Mouse (Mus musculus) heart, adult 2 months (tissue): ENCODE results near the gene Hist1h4n.
"Not testable (repeated sequence)": the region's sequence is repeated elsewhere in the genome, so short reads cannot be mapped to it uniquely, and the experiment has no call there.

Experiments
- CTCF ChIP-seq: fragments of 200-600 bp; IDR thresholded peaks from 2 replicates; pipeline ENCODE4 v1.8.1; 2022; ENCODE audit warnings: antibody characterized with exemption, mild to moderate bottlenecking, moderate library complexity
- POLR2A ChIP-seq: fragments of 200-500 bp; IDR thresholded peaks from 2 replicates; pipeline ENCODE4 v1.6.1; 2011; ENCODE audit warnings: mild to moderate bottlenecking, low read depth, low read length, control low read depth; ENCODE audit not compliant: insufficient read depth

DNA sequence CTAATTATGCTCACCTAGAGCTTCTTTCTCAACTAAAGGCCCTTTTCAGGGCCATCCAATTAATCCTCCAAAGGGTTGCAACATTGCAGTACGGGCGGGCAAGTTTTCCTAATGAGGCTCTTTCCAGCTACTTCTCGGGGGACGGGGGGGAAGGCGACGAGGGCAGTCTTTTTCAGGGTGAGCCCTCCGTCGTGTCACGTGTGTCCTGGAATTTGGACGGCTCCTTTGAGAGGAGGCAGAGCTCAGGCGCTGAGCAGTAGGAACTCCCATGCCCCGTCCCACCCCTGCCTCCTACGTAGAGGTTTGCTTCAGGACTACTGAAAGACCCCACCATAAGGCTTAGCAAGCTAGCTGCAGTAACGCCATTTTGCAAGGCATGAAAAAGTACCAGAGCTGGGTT is 19.9 kb downstream of the Hist1h4n start:
- not testable (repeated sequence) for TF ChIP-seq POLR2A, CTCF
